Mouse (Mus musculus): ENCODE measurements at regions not wholly inside any gene's neighbourhood (a gene's known extent, or its start where the extent isn't known, plus 50 kb on each side); places are given as distances from the start of the nearest gene placed in this dataset.

DNA sequence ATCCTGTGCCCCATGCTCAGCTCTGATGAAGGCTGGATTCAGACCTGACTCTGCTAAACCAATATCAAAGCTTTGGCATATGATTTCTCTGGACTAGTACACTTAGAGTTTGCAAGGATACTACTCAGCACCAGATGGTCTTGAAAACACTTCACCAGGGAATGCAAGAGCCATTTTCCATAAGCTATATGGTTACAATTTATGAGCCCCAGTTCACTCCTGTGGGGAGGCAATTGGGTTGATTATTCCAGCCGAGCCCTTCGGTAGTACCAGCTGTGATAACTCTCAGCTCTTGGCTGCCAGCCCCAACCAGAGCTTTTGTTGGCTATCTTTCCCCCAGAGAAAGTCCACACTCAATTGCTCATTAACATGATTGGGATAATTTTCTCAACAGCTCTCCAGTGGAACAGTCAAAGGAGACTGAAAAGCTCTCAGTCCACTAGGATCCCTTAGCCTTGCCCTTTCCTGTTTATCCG is 210.5 kb upstream of the Fggy start:
- TF ChIP-seq CTCF (IDR thresholded peaks at IDR 0.05; ENCODE audit: low read depth, low read length) = no peak
- TF ChIP-seq TAL1 (conservative IDR thresholded peaks at IDR 0.05; ENCODE audit: low read depth, low read length) = no peak
- TF ChIP-seq GATA1 (IDR thresholded peaks at IDR 0.05; ENCODE audit: borderline replicate concordance, low read length) = no peak
- no peak for TF ChIP-seq POLR2AphosphoS5 (IDR thresholded peaks at IDR 0.05; ENCODE audit: insufficient replicate concordance, low read depth, low read length)

All from G1E (cell line).